Mouse (Mus musculus) limb, embryonic 12.5 days (tissue): ENCODE data around the gene Adcy7. TPM values are rescaled to one million over a fixed set of nuclear protein-coding genes. Genes with fewer than 3 reads are reported as not detected.

ENCODE experiments used
- ATAC-seq: fragments of 200-750 bp; cut with Nextera tagmentation; 2 replicates; pipeline ENCODE4 v1.8.0; 2017; ENCODE audit warnings: low read depth, moderate TSS enrichment; ENCODE audit not compliant: insufficient number of reproducible peaks, insufficient read depth, low FRiP score, low TSS enrichment
- H3K27ac ChIP-seq: fragments of 300-500 bp; sonication (generic); 2 replicates; pipeline ENCODE4 v1.5.1; 2016; ENCODE audit warnings: mild to moderate bottlenecking, moderate library complexity
- H3K27me3 ChIP-seq: fragments of 300-500 bp; sonication (generic); 2 replicates; pipeline ENCODE4 v1.6.1; 2016; ENCODE audit warnings: mild to moderate bottlenecking, moderate library complexity
- H3K36me3 ChIP-seq: fragments of 300-500 bp; sonication (generic); 2 replicates; pipeline ENCODE4 v1.6.1; 2016; ENCODE audit warnings: mild to moderate bottlenecking, moderate library complexity
- H3K4me1 ChIP-seq: fragments of 300-500 bp; sonication (generic); replicated peaks from 2 replicates; pipeline ENCODE4 v1.6.1; 2016
- H3K4me2 ChIP-seq: fragments of 300-500 bp; sonication (generic); 2 replicates; pipeline ENCODE4 v1.6.1; 2016; ENCODE audit warnings: mild to moderate bottlenecking, moderate library complexity
- H3K4me3 ChIP-seq: fragments of 300-500 bp; sonication (generic); replicated peaks from 2 replicates; pipeline ENCODE4 v1.5.1; 2016; ENCODE audit warnings: mild to moderate bottlenecking
- H3K9ac ChIP-seq: fragments of 300-500 bp; sonication (generic); replicated peaks from 2 replicates; pipeline ENCODE4 v1.6.1; 2016; ENCODE audit warnings: mild to moderate bottlenecking, moderate library complexity
- H3K9me3 ChIP-seq: fragments of 300-500 bp; sonication (generic); 2 replicates; pipeline ENCODE4 v1.6.1; 2016; ENCODE audit warnings: mild to moderate bottlenecking, moderate library complexity
- WGBS: fragments of 180-500 bp; shearing (Covaris S2); methylation state at CpG from one replicate; pipeline ENCODE4 v1.1.7; 2016; 5-methylcytosine and 5-hydroxymethylcytosine counted together
- polyA plus RNA-seq: library from polyadenylated mRNA; unstranded; fragments of >200 nt; fragmentation: Nextera tagmentation; extraction: Ambion mirVana; gene quantifications from 2 replicates; pipeline ENCODE4 v1.2.1, GENCODE M21; 2016

Adcy7 gene
- polyA plus RNA-seq, 1 experiment from 2014 or later = 4.4 TPM

DNA sequence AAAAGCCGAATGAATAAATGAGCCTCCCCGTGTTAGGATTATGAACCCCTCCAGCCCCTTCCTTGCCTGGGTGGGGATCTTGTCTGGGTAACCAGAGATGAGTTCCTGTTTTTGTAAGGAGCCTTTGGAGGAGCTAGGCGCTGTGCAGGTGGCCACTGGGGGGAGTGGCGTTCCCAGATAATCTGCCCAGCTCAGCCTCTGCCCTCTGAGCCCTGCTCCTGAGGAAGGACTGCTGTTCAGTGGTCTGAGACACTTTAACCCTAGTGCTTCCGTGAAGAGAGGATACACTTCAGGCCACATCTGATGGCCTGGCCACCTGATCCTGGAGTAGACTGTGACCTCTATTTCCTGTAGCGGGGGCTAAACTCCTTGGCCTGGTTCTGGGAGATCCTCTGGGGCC lies 97.0 kb downstream of the Adcy7 start:
- Histone ChIP-seq H3K4me1 (peaks cover 11% of the 10 kb centered on the region), H3K27ac (no peak overlapping the region; the same call in 1 of the 2 replicates), H3K4me2 (no peak overlapping the region), H3K4me3 (no peak overlapping the region), H3K27me3 (no peaks in the 10 kb centered on the region), H3K36me3 (no peaks in the 10 kb centered on the region), H3K9me3 (no peaks in the 10 kb centered on the region), H3K9ac (no peak overlapping the region)
- ATAC-seq = 0 out of 2 replicates have a peak, but pooled peaks have one; percentile 3
- 19% methylated on average over 6 of the region's 6 CpGs for WGBS

GRCm38 (mm10) chr8:88369805-88370204 lies 97.6 kb downstream of the Adcy7 start:
- no peak overlapping the region for H3K4me2 ChIP-seq
- H3K27me3 ChIP-seq = no peaks in the 10 kb centered on the region
- H3K9me3 ChIP-seq = no peaks in the 10 kb centered on the region
- H3K4me1 ChIP-seq = peaks cover 11% of the 10 kb centered on the region
- no peak for ATAC-seq
- 50% methylated on average over 3 of the region's 3 CpGs for WGBS
- no peak overlapping the region; the same call in 1 of the 2 replicates for H3K27ac ChIP-seq
- H3K9ac ChIP-seq = no peak overlapping the region
- H3K36me3 ChIP-seq = no peaks in the 10 kb centered on the region
- H3K4me3 ChIP-seq = no peak overlapping the region

- no peak for ATAC-seq
- Histone ChIP-seq H3K9ac (no peak overlapping the region), H3K36me3 (no peaks in the 10 kb centered on the region), H3K27ac (no peak overlapping the region), H3K9me3 (no peaks in the 10 kb centered on the region), H3K4me1 (peaks cover 25% of the 10 kb centered on the region), H3K4me2 (no peak overlapping the region), H3K27me3 (no peaks in the 10 kb centered on the region; the same call in 1 of the 2 replicates), H3K4me3 (no peak overlapping the region)
- 90% methylated on average over 2 of the region's 2 CpGs for WGBS
Observed at GRCm38 (mm10) chr8:88371522-88371921, 99.3 kb downstream of the Adcy7 start.

DNA sequence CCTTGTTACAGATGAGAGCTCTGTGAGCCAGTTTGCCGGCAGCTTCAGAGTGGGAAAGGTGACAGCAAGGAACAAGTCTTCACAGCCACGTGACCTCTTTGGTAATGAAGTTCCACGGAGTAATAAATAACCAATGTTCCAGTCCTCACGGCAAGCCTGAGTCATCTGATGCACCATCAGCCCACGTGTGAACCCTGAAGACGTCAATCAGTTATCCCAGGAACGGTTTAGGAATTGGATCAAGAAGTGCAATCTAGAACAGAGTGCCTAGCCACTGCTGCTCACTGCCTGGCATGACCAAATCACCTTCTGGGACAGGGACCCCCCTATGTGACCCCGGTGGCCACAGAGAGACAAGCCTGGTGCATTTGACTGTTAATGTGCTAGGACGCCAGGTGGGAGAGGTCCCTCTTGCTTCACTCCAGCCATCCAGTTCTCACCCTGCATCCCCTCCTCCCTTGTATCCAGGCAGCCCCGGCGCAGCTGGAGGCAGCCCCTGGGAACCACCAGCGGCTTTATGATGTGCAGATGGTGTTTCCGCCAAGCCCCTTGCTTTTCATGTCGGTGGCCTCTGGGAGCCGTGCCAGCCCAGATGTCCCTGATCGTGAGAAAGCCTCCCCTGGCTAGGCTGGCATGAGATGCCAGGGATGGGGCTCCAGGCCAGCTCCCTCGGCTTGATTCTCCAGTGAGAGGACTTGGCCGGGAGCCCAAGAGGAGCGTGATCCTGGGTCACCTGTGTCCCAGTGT lies 104.8 kb downstream of the Adcy7 start:
- H3K4me2 ChIP-seq = peak overlapping the region; percentile 15; the same call in 1 of the 2 replicates
- H3K27me3 ChIP-seq = peaks cover 4% of the 10 kb centered on the region; the same call in 1 of the 2 replicates
- no peak for ATAC-seq
- H3K4me1 ChIP-seq = peaks cover 29% of the 10 kb centered on the region
- no peak overlapping the region for H3K9ac ChIP-seq
- 0 out of 2 replicates have a peak, but pooled peaks cover 7% of the 10 kb centered on the region for H3K9me3 ChIP-seq
- 32% methylated on average over 19 of the region's 19 CpGs for WGBS
- no peak overlapping the region for H3K27ac ChIP-seq
- no peaks in the 10 kb centered on the region for H3K36me3 ChIP-seq
- H3K4me3 ChIP-seq = no peak overlapping the region

Other genes with a start within 250 kb of the Adcy7 start
- 58.2 and 58.5 TPM in 2 replicates for gene Cnep1r1, start 153.6 kb upstream of the Adcy7 start, polyA plus RNA-seq
- 55.5 and 56.2 TPM in 2 replicates for gene Heatr3, start 134.5 kb upstream of the Adcy7 start, polyA plus RNA-seq
- 10.4 and 11.9 TPM in 2 replicates for gene Tent4b, start 73.2 kb upstream of the Adcy7 start, polyA plus RNA-seq
- 96.8 and 108 TPM in 2 replicates for gene Brd7, start 89.8 kb downstream of the Adcy7 start, polyA plus RNA-seq
- gene Nkd1, start 249.0 kb downstream of the Adcy7 start, polyA plus RNA-seq = 64.0 and 72.1 TPM in 2 replicates